ENCODE assay signal across 13 mouse cellular contexts in the genomic region with DNA sequence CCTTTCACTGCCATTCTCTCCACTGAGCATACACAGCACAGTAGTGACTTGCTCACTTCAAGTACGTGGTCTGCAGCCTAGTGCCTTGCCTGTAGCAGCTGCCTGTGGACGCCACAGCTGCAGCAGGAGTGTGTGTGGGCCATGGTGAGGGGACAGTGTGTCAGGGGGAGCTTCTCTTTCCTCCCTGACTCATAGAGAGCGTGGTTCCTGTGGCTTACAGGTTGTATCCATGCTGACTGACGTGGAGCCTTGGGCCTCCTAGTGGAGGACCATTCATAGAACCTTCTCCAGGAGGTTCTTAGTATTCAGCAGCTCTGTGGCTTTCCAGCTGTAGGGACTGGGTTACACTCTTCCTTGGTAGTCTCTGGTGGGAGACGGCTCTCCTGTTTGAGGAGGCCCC. TPM values are rescaled to one million over a fixed set of nuclear protein-coding genes. Genes with fewer than 3 reads are reported as not detected.
DNase-seq lines count a peak whose midpoint lies in the region; ATAC-seq and TF ChIP-seq lines count a peak whose summit lies in the region.
"Had no signal": no experiment of that assay in that cellular context is flagged by ENCODE, and none has a peak within 500 bp of the region (broad histone marks: within the 10 kb centered on the region; RNA-seq: fewer than 3 reads in every experiment).

No protein-coding gene starts in this region.

- ATAC-seq in frontal cortex, adult (ENCODE audit: low TSS enrichment), result peak; percentile 22; the same call in 1 of the 2 replicates

- no peak; the same call in 1 of the 2 replicates for TF ChIP-seq CTCF in left cerebral cortex, adult 2 months (IDR thresholded peaks at IDR 0.05)

- no peak overlapping the region for H3K27ac ChIP-seq in left cerebral cortex, adult 2 months
- H3K27ac ChIP-seq: heart, adult 2 months; midbrain, embryonic 12.5 days had no signal

- H3K4me3 ChIP-seq in left cerebral cortex, adult 2 months, result no peak overlapping the region
- H3K4me3 ChIP-seq: heart, adult 2 months; midbrain, embryonic 12.5 days had no signal

- no peak for DNase-seq in frontal cortex, adult 2 months (ENCODE audit: extremely low spot score in 1 of 2, low spot score in 1 of 2)
- peak; percentile 8 to 9 for DNase-seq in left cerebral cortex, adult 2 months (ENCODE audit: extremely low spot score in 1 of 2, low spot score in 2 of 2)
- no peak for DNase-seq in left cerebral cortex, adult 18-20 months (ENCODE audit: low spot score in 2 of 2)
- DNase-seq in urinary bladder, adult 2 months (ENCODE audit: low spot score), result peak; percentile 9
- DNase-seq in urinary bladder, adult 18-20 months (ENCODE audit: low spot score in 2 of 2), result no peak
- no peak for DNase-seq in embryo, embryonic 11 days
- no peak for DNase-seq in thymus, postnatal 10 days (ENCODE audit: low spot score in 2 of 2)
- DNase-seq: adrenal gland, adult 2 months; thymus, adult 2 months had no signal

- intact Hi-C loops in left cerebral cortex, adult 2 months (cut with DNase I), result no loop called here

RNA-seq across cellular contexts. Expression of a gene that starts 9.8 kb away (rescaled TPM):
- 139 and 140 TPM in 2 replicates for polyA plus RNA-seq in frontal cortex, adult 2 months (2012; rRNA removed)
- total RNA-seq in left cerebral cortex, adult 2 months (2021), result 100 to 1,000 TPM; 143 to 156 TPM
- 100 to 1,000 TPM; 143 to 145 TPM for total RNA-seq in left cerebral cortex, adult 18-20 months (2021)
- 0.66 and 1.6 TPM in 2 replicates for polyA plus RNA-seq in urinary bladder, adult 2 months (2012; rRNA removed)
- total RNA-seq: liver, adult 2 months had no signal
- polyA plus RNA-seq: liver, adult 2 months had no signal

RNA-seq across cellular contexts. Expression of a gene that starts 50.3 kb away (rescaled TPM):
- polyA plus RNA-seq in frontal cortex, adult 2 months (2012; rRNA removed), result 15.7 and 15.8 TPM in 2 replicates
- 10 to 100 TPM; 21.3 to 21.4 TPM for total RNA-seq in left cerebral cortex, adult 2 months (2021)
- total RNA-seq in left cerebral cortex, adult 18-20 months (2021), result 10 to 100 TPM; 24.6 to 28.5 TPM
- 13.0 and 13.5 TPM in 2 replicates for polyA plus RNA-seq in urinary bladder, adult 2 months (2012; rRNA removed)

Comparison
In these comparisons a context has a peak if more than half of its experiments do, and no peak if none do; other contexts are left out.
1. DNase-seq: peak in left cerebral cortex, adult 2 months (2 of 2) and urinary bladder, adult 2 months (single experiment); none in frontal cortex, adult 2 months (0 of 2), left cerebral cortex, adult 18-20 months (0 of 2), urinary bladder, adult 18-20 months (0 of 2), embryo, embryonic 11 days (single experiment) and thymus, postnatal 10 days (0 of 2).